Mouse (Mus musculus) mesoderm, embryonic 11.5 days (tissue): ENCODE measurements around the gene 2900092C05Rik.

Experiments used
- DNase-seq: peaks from one replicate; pipeline ENCODE4 v3.0.0-alpha.2; 2012; ENCODE audit warnings: low read depth, low spot score

2900092C05Rik gene

GRCm38 (mm10) chr7:12512217-12512616 is at the start of gene 2900092C05Rik:
Gene 2900092C05Rik, plus strand, starts transcription at chr7:12512517.
- no peak for DNase-seq

GRCm38 (mm10) chr7:12478158-12479008 is 33.9 kb upstream of the 2900092C05Rik start, which contains the start of gene Zfp606:
Gene Zfp606, plus strand, starts transcription at chr7:12478293.
- peak; percentile 90 for DNase-seq

- DNase-seq = peak; percentile 33
Observed at GRCm38 (mm10) chr7:12479009-12479346, 33.3 kb upstream of the 2900092C05Rik start.

- no peak for DNase-seq
Observed at GRCm38 (mm10) chr7:12479525-12479924, 32.8 kb upstream of the 2900092C05Rik start.

- no peak for DNase-seq
Observed at GRCm38 (mm10) chr7:12483771-12484170, 28.5 kb upstream of the 2900092C05Rik start.

- no peak for DNase-seq
Observed at GRCm38 (mm10) chr7:12485956-12486355, 26.4 kb upstream of the 2900092C05Rik start.

GRCm38 (mm10) chr7:12486691-12487090 is 25.6 kb upstream of the 2900092C05Rik start:
- DNase-seq = no peak

GRCm38 (mm10) chr7:12510913-12511312 is 1.4 kb upstream of the 2900092C05Rik start:
- no peak for DNase-seq
